Mouse (Mus musculus) liver, postnatal 0 days (tissue): ENCODE data around the gene Pard3.

Experiments used
- CTCF ChIP-seq: sonication (generic); IDR thresholded peaks from 2 replicates; pipeline ENCODE4 v1.5.1; 2016; ENCODE audit warnings: antibody characterized with exemption, low read depth
- EP300 ChIP-seq: IDR thresholded peaks from 2 replicates; pipeline ENCODE4 v1.6.1; 2016; ENCODE audit warnings: antibody characterized with exemption, low read depth, mild to moderate bottlenecking

DNA sequence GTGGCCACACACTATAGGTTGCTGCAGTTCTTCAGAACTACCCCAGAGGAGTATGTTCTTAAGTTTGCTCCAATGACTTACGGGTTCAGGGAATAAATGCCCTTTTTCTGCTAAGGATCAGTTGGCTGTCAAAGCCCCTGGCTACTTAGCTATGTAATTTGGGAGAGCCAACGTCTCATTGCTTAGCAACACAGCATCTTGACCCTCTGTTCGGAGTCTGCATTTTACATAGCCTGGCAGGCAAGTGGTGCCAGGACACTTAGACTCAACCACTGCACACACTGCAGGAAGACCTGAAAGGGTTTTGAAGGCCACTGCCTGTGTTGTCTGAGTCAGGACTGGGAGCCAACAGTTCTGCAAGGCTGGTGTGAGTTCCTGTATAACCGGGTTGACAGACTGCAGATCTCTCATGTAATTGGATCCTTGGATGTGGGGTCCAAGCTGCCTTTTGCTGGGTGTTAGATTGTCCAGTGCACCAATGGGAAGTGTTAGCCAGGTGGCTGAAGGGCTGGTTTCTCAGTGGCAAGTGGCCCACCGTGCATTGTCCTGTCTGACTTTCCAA, 15.6 kb downstream of the Pard3 start:
- no peak for TF ChIP-seq CTCF
- TF ChIP-seq EP300, result no peak
